Mouse (Mus musculus) erythroblast, embryonic 14.5 days (primary cell): ENCODE measurements around the gene Fam227a.

Experiments
- GATA1 ChIP-seq: IDR thresholded peaks from 2 replicates; pipeline ENCODE4 v1.6.1; 2012; ENCODE audit warnings: low read length, inconsistent platforms, mixed read lengths
- TAL1 ChIP-seq: IDR thresholded peaks from 3 replicates; pipeline ENCODE4 v1.6.1; 2012; ENCODE audit warnings: low read length, inconsistent platforms, mixed read lengths

GRCm38 (mm10) chr15:79576947-79577346 is 81.8 kb downstream of the Fam227a start:
- TF ChIP-seq TAL1, result no peak
- no peak for TF ChIP-seq GATA1
